Mouse (Mus musculus): ENCODE data around the gene Xpo4.
"Not testable (repeated sequence)": the region's sequence is repeated elsewhere in the genome, so short reads cannot be mapped to it uniquely, and the experiment has no call there.

Xpo4 gene

GRCm38 (mm10) chr14:57682751-57683150 is 17.5 kb upstream of the Xpo4 start:
- in situ Hi-C loops (cut with MboI): loop anchor here (10.0 kb wide), 1 partner anchor 232 kb away; no protein-coding TSS in a partner anchor

DNA sequence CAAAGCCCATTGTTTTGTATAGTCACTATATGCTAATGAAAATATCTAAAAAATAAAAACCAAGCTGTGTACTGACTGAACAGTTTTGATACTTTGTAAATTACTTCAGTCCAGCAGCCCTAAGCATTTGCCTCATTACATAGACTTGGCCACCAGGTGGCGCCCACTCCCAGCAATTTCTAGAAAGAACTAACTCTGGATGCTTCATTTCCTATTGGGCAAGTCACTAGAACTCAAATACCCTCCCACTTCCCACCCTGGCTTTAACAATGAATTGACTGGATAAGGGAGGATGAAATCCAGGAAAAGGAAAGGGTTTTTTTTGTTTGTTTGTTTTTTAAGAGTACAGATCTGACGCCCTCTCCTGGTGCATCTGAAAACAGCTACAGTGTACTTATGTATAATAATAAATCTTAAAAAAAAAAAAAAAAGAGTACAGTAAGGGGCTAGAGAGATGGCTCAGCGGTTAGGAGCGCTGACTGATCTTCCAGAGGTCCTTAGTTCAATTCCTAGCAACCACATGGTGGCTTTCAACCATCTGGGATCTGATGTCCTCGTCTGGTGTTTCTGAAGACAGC is 14.8 kb upstream of the Xpo4 start:
- in situ Hi-C loops (cut with MboI): loop anchor here (10.0 kb wide), 1 partner anchor 235 kb away; no protein-coding TSS in a partner anchor

DNA sequence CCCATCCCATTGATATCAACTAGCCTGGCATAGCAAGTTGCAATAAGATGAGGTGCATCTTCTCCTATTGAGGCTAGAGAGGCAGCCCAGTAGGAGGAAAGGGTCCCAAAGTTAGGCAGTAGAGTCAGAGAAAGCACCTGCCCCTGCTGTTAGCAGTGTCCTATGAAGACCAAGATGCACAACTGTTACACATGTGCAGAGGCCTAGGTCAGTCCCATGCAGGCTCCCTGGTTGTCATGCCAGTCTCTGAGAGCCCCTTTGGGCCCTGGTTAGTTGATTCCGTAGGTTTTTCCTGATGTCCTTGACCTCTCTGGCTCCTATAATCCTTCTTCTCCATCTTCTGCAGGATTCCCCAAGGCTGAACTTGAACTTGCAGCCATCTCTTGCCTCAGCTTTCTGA is 14.3 kb upstream of the Xpo4 start:
- in situ Hi-C loops (cut with MboI): no loop called here

DNA sequence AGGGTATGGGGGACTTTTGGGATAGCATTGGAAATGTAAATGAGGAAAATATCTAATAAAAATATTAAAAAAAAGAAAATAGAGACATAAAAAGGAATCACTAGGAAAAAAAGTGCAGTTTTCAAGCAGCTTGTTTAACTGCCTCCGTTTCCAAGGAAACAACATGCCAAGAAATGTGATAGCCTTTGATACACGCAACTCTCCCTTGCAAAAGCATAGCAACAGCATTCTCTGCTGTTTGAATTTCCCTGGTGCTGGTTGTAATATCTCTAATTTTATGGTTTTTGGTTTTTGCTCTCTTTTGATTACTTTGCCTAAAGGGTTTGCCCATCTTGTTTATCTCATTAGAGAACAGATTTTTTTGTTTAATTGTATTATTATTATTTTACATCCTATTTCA is 10.3 kb upstream of the Xpo4 start:
- in situ Hi-C loops (cut with MboI): no loop called here

DNA sequence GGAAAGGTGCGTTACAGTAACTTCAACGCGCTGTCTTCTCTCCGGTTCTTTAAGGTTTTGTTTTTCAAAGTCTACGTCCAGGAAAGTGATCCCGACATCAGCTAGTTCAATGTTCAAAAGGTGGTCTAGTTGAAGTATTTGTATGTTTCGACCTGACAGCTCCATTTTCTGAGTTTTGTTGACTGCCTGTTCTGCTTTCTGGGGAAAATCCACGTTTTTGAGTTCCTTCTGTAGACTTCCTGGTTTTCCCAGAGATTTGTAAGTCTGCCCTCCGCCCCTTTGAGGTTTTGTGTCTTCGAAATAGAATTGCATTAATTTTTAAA is 359 bp upstream of the Xpo4 start:
- in situ Hi-C loops (cut with MboI): no loop called here

DNA sequence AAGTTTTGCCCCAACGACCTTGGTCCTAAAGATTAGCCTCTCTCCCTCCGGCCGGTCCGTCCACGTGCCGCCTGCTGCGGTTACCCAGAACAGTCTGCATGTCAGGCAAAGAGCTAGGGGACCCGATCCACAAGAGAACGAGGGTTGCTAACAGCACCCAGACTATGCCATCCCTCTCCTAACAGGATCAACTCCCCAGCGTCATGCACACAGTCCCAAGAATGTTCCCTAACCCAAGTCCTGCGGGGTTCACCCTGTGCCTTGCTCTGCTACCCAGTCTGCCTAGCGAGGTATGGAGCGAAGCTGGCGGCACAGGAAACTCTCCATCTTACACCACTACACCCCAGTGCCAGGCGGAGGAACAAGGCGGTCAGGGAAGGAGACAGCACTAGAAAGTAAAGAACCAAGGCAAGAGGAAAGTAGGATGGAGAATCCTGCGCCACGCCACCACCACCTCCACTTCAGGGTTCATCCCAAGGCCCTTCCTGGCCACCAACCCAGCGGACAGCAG is 864 bp downstream of the Xpo4 start:
- in situ Hi-C loops (cut with MboI): no loop called here

- in situ Hi-C loops (cut with MboI): no loop called here
Measured at GRCm38 (mm10) chr14:57663630-57664029, 1.6 kb downstream of the Xpo4 start.

DNA sequence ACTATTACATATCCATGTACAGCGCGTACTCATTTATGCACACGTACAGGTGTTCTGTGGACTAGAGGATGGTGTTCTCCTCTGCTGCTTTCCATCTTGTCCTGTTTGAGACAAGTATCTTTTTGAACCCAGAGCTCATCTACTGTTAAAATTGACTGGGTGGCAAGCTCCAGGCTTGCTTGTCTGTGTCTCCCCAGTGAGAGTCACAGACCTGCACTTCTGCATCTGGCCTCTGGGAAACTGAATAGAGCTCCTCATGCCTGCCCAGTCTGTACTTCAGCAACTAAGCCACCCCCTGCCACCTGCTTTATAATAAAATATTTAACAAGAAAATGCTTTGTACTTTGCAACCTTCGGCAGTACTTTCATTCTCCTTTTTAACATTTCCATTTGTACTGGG is 6.9 kb downstream of the Xpo4 start:
- in situ Hi-C loops (cut with MboI): no loop called here

DNA sequence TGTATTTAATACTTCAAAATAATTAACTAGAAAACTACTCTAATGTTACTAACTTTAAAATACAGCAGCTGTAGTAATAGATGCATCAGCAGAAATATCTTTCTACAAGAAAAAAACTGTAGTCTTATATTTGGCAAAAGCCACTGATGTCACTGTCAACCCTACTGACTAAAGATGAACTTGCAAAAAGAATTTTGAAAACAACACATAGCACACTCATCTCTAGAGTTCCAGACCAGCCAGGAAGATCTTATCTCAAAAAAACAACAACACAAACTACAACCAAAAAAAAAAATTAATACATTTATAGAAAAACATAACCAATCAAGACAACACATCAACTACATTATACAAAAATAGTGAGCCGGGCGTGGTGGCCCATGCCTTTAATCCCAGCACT is 7.7 kb downstream of the Xpo4 start:
- in situ Hi-C loops (cut with MboI): no loop called here

DNA sequence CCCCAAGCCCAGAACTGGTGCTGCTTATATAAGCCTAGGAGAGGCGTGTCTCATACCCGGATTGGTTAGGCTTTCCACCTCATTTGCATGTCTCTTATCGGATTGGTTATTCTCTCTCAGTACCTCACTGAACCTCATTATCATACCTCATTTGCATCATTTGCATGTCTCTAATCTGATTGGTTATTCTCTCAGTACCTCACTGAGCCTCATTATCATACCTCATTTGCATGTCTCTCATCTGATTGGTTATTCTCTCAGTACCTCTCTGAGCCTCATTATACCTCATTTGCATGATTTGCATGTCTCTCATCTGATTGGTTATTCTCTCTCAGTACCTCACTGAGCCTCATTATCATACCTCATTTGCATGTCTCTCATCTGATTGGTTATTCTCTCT is 8.7 kb downstream of the Xpo4 start:
- in situ Hi-C loops (cut with MboI): not testable (repeated sequence)

DNA sequence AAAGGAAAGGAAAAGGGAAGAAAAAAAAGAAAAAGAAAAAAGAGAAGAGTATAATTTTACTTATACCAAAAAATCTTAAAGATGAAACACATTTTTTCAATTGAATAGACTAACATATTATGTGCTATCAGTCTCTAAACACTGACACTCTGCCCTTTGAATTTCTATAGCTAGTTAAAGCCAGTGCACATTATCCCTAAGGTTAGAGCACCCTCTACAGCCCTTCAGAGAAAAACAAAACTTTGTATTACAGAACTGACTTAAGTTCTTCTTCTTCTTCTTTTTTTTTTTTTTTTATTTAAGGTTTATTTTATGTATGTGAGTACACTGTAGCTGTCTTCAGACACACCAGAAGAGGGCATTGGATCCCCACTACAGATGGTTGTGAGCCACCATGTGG is 15.7 kb downstream of the Xpo4 start:
- in situ Hi-C loops (cut with MboI): no loop called here

DNA sequence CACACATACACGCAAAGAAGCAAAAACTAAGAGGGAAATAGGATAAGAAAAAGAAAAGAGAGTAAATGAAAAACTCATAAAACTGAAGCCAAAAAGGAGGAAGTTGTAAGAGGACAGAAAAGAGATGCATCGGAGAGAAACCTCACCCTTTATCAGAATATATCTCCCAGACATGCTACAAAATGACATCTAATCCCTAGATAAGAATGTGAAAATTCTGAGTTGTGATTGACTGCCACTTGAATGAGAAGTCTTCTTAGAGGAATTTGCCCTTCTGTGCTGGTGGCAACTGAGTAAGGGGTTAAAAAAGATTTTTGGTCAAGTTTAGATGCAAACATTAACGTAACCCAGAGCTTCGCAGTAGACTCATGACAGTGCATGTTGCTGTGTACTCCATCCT is 19.1 kb downstream of the Xpo4 start:
- in situ Hi-C loops (cut with MboI): no loop called here

GRCm38 (mm10) chr14:57639153-57639552 is 26.1 kb downstream of the Xpo4 start:
- in situ Hi-C loops (cut with MboI): no loop called here

DNA sequence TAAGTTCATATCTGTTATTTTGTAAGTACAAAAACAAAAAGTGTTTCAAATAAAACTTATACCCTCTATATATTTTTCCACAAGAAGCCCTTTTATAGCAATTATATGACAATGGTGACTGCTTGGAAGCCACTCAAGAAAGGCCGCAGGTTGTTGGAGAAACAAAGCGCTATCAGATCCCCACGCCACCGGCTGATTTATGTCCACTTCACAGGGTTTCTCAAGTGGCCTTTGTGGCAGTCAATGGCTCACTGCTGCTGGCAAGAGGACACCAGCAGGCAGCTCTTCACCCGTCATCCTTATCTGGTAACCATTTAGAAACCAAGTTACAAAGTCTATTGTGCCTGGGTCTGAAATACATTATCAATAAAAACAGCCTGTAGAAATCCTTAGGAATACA is 31.1 kb downstream of the Xpo4 start:
- in situ Hi-C loops (cut with MboI): no loop called here

DNA sequence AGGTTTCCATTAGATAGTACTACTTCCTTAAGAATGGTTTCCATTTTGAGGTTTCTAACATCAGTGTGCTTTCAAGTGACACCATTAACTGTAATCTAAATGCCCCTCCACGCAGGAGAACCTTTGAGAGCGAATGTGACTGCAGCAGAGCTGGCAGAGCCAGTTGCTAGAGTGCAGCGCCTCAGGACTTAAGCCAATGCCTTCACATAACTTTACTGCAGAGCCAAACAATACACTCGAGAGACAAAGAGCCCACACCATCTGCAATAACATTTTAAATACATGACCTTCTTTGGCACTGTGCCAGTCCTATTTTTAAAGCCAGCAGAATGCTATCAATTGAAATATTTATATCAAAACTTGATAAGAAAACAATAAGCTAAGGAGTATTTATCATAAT is 35.6 kb downstream of the Xpo4 start:
- in situ Hi-C loops (cut with MboI): no loop called here

DNA sequence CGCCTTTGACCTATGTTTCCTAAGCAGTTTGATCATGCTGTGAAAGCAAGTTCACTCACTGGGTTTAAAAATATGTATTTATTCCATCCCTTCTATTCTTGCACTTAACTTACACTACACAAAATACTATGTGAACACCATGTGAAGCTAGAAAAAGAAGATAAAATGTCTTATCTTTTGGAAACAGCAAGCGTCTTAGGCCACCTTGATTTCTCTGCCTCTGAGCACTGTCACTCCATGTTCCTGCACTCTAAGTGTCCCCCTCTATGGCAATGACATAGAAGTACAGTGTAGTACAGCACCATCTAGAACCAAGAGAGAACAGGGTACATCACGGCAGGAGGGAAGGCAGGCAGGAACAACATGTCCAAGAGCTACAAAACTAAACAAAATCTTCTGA is 42.3 kb downstream of the Xpo4 start:
- in situ Hi-C loops (cut with MboI): no loop called here

DNA sequence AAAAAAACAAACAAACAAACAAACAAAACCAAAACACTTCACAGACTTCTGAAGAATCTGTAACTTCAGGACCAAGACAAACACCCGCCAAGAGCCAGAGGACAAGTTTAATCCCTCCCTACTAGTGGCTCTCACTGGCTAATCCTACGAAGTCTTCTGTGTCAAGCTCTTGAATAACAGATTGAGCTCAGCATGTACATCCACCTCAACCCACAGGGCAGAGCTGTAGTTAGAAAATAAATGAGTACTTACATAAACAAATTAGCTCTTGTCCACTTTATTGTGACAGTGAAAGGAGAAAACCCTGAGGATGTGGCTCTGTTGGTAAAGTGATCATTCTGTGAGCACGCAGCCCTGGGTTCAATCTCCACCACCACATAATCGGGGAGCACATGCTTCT is 43.5 kb downstream of the Xpo4 start:
- in situ Hi-C loops (cut with MboI): no loop called here

DNA sequence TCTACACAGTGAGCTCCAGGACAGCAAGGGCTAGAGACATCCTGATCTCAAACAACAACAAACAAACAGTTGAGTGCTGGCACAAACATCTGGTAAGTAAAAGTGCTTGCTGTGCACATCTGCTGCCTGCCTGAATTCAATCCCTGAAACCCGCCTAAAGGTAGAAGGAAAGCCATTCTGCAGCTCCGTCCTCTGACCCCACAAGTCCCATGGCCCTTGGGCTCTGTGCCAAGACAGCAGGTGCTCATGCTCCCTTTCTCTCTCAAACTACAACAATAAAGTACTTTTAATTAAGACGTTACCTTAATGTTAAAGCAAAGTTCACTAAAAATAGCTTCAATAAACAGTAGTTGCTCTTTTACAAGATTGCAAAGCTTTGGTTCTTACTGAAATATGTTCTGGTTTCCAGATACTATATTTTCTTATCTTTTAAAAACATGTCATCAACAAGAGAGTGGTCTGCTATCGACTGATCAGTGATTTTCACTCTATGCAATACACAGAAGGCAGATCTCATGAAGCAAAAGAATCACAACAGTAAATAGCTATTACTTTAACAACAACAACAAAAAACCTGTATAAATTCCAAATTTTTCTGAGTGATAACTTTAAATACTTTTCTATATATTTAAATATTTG is 44.5 kb downstream of the Xpo4 start:
- in situ Hi-C loops (cut with MboI): no loop called here

- in situ Hi-C loops (cut with MboI): no loop called here
Measured at GRCm38 (mm10) chr14:57619487-57619886, 45.7 kb downstream of the Xpo4 start.

- in situ Hi-C loops (cut with MboI): no loop called here
Measured at GRCm38 (mm10) chr14:57617675-57618074, 47.6 kb downstream of the Xpo4 start.

DNA sequence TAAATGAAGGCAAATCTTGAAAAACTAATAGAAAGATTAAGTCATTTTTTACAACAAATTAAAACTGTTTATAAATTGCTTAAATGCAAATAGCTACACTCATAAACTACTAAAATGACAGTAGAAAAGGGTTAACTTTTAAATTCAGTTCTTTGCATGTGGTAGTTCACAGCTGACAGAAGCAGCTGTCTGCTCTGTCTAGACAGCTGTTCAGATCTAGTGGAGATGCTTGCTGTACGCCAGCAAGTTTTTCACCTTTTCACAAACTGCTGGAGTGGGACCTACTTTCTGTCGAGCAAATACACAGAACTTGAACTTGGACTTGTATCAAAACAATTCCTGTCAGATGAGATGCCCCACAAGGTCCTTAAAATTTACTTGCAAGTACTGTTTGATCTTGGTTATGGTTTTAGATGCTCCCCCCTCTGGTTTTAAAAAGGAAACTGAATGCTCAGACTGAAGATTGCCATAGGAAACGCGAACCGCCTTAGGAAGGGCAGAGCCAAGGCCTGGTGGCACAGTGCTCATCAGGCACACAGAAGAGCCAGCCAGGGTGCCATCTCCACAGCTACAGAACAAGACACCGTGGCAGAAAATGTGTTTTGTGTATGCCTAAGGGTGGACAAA is 48.8 kb downstream of the Xpo4 start:
- in situ Hi-C loops (cut with MboI): no loop called here

DNA sequence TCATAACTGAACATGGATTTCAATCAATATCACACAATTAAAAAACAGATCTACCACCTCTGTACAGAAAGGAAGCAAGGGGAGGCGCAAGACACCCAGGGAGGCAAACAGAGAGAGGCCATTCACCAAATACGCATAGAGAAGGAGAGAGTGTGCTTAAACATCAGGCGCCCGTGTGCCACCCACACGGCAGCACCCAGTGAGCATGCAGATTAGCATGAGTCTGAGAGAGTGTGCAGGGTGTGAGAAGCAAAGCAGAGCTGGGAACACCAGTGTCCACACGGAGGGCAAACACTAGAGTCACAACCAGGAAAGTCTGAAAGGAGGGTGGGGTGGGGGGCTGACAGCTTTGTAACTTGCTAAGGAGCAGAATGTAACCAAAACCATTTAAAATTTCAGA is 49.4 kb downstream of the Xpo4 start:
- in situ Hi-C loops (cut with MboI): no loop called here

GRCm38 (mm10) chr14:57611034-57611433 is 54.2 kb downstream of the Xpo4 start:
- in situ Hi-C loops (cut with MboI): no loop called here

Data from mature B cell (primary cell).